Mouse (Mus musculus): ENCODE data around the gene Sema6d.

Gene Sema6d

DNA sequence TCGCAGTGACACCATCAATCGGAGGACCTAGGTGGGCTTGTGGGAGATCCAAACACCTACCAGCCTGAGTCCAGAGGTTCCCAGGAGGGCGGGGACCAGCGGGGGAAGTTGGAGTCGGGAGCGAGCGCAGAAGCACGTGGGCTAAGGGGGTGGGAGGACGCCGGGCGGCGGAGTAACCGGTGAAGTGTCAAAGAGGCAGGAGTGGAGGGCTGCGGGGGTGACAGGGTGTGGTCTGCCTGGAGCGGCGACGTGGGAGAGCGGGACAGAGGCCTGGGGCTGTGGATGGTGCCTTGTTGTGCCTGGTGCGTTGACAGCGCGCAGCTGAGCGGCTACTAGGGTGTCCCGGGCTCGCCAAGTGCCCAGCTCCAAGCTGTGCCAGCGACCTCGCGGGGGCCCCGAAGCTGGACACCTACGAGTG lies at the start of gene Sema6d:
Sema6d (plus strand) TSS at position 157 of the 418 bp plus-strand sequence.
- peak; percentile 10 to 41 for DNase-seq (ENCODE audit: low spot score in 2 of 2)

DNA sequence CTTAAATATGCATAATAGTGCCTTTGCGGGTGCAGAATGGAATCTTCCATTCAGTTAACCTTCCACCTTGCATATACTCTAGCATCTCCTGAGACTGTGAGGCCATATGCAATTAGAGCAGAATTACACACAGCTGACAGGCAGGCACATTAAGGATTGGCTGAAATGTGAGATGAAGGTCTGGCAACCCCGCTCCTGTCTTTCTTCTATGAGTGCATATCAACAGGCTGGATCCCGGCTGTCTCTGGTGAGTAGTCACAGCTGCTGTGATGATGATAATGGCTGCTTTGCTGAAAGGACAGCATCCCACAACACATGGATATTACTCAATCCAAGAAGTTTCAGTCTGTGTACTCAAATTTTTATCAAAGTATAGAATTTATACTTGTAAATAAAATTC lies 29.9 kb upstream of the Sema6d start:
- DNase-seq (ENCODE audit: low spot score in 2 of 2) = no peak

GRCm38 (mm10) chr2:124068380-124068779 lies 21.4 kb upstream of the Sema6d start:
- no peak for DNase-seq (ENCODE audit: low spot score in 2 of 2)

DNA sequence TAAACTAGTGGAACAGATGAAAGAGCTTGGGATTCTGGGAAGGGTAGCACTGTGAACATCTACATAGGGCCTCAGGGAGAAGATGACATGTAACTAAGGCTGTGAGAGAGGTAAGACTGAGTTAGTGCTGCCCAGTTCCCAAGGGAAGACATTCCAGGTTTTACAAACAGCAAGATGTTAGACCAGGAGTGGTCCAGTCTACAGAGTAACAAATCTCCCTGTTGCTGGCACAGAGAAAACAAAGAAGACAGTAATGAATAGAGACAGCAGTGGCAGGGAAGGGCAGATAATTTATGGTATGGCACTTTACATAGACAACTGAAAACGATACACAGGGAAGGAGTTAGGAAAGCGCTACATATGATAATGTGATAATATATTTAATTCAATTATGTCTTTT lies 19.1 kb upstream of the Sema6d start:
- DNase-seq (ENCODE audit: low spot score in 2 of 2) = no peak

- no peak for DNase-seq (ENCODE audit: low spot score in 2 of 2)
Measured at GRCm38 (mm10) chr2:124071380-124071779, 18.4 kb upstream of the Sema6d start.

GRCm38 (mm10) chr2:124090231-124091141 lies 717 bp downstream of the Sema6d start:
- DNase-seq (ENCODE audit: low spot score in 2 of 2) = peak; percentile 24 to 47

GRCm38 (mm10) chr2:124099697-124100096 lies 9.9 kb downstream of the Sema6d start:
- no peak for DNase-seq (ENCODE audit: low spot score in 2 of 2)

- DNase-seq (ENCODE audit: low spot score in 2 of 2) = peak; percentile 38 to 69
Measured at GRCm38 (mm10) chr2:124100486-124101200, 10.9 kb downstream of the Sema6d start.

DNA sequence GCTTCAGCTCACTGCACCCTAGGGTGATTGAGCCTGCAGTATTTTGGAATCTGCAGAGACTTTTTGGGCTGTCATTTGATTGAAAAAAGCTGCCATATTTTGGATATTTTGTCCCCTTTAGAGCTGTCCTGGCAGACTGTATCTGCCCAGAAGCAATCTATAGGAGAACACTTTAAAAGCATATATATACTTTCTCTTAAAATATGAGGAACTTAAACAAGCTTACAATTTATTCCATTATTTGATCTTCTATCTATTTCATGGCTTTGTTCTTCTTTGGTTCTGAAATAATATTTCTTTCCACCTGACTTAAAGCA lies 11.4 kb downstream of the Sema6d start:
- no peak for DNase-seq (ENCODE audit: low spot score in 2 of 2)

DNA sequence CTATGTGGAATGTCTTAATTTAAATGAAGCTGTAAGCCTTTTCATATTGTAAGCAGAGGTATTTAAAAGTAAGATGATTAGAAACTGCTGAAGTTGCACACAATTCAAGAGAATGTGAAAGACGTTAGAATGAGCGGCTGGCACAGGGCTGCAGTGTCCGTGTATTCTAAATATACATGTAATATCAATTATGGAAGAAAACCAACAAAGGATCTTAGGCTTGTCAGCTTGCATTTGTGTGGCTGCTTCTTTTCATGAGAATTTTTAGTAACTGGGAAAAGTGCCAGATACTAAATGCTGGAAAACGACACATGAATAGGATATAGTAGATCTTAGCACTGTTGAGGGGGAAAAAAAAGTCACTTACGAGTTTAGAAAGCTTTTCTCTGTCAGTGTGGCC lies 11.8 kb downstream of the Sema6d start:
- no peak for DNase-seq (ENCODE audit: low spot score in 2 of 2)

GRCm38 (mm10) chr2:124103277-124103676 lies 13.5 kb downstream of the Sema6d start:
- no peak for DNase-seq (ENCODE audit: low spot score in 2 of 2)

DNA sequence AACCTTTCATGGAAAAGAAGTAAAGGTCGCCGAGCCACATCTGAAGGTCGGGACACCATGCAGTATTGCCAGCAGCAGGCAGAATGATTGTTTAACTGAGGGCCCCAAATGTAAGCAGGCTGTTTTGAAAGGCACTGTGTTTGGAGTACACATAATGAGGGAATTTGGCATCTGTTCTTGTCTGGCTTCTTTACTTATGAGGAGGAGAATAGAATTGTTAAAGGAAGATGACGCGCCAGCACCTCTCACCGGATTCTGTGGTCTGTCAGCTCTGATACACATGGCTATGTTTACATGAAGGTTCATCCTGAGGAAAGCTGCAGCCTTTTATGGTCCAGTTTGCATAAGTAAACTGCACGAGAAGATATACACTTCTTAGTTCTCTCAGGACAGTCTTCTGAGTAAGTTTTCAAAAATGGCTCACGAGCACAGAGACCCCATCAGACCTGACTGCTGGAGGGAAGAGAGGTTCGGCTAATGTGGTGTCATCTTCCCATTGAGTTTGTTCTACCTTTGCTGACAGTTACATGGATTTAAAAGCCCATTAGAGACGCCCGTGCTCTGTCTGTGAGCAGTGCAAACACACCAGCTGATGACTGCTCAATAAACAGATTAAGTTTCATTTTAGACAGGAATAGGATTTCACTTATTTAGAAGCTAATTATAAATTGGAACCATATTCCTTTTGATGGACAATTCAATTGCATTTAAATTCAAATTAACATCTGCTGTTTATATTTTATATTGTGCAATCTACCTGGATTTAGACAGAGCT lies 28.9 kb downstream of the Sema6d start:
- DNase-seq (ENCODE audit: low spot score in 2 of 2) = no peak

GRCm38 (mm10) chr2:124120355-124120754 lies 30.6 kb downstream of the Sema6d start:
- no peak for DNase-seq (ENCODE audit: low spot score in 2 of 2)

GRCm38 (mm10) chr2:124121539-124121938 lies 31.8 kb downstream of the Sema6d start:
- no peak for DNase-seq (ENCODE audit: low spot score in 2 of 2)

DNA sequence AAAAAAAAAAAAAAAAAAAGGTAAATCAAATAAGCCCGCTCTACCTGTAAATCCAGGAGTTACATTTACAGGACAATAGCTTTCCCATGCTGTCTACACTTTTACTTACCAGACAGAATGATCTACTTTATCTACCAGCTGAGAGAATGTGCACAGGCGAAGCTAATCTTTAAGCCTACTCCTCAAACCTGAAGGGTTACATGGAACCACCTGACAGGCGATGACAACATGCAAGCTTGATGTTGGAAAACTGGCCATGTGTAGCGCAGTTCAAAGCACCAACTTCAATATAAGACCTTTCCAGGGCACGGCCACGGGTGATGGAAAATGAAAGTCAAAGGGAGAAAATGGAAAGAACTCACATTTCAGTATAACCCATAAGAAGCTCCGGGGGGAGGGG lies 35.7 kb downstream of the Sema6d start:
- no peak for DNase-seq (ENCODE audit: low spot score in 2 of 2)

GRCm38 (mm10) chr2:124126853-124127252 lies 37.1 kb downstream of the Sema6d start:
- no peak for DNase-seq (ENCODE audit: low spot score in 2 of 2)

- no peak for DNase-seq (ENCODE audit: low spot score in 2 of 2)
Measured at GRCm38 (mm10) chr2:124130876-124131275, 41.1 kb downstream of the Sema6d start.

GRCm38 (mm10) chr2:124141510-124142044 lies 51.8 kb downstream of the Sema6d start:
- DNase-seq (ENCODE audit: low spot score in 2 of 2) = no peak

DNA sequence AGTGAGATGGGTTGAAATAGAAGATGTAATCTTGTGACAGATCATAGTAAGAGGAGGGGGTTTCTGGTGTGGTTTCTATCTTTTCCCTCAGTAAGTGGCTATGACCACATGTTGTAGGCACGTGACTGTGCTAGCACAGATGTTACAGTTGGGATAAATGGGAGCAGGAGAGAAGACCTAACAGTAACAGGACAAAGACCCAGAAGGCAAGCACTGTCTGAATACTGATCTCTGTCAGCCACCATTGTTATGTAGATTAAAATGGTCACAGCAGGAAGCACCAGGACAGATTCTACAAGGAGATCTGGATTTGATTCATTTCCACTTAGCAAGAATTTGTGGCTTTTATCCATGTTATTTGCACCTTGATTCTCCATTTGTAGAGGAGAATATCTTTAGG lies 55.8 kb downstream of the Sema6d start:
- DNase-seq (ENCODE audit: low spot score in 2 of 2) = no peak

DNA sequence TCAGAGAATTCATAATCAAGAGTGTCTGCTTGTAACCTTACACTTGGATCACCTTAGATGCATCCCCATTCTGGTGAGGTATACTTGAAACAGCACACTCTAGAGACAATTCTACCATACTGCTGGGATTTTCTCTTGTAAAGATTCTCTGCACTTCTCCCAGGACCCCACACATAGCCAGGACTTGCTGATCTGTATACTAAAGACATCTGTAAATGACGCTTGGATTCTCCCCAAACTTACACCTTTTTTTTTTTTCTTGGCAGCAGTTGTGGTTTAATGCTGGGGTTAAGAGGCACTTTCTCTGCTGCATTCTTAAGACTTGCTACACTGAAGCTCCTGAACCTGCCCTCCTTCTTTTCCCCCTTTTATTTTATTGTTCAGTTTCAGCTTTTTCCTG lies 68.4 kb downstream of the Sema6d start:
- DNase-seq (ENCODE audit: low spot score in 2 of 2) = no peak

DNA sequence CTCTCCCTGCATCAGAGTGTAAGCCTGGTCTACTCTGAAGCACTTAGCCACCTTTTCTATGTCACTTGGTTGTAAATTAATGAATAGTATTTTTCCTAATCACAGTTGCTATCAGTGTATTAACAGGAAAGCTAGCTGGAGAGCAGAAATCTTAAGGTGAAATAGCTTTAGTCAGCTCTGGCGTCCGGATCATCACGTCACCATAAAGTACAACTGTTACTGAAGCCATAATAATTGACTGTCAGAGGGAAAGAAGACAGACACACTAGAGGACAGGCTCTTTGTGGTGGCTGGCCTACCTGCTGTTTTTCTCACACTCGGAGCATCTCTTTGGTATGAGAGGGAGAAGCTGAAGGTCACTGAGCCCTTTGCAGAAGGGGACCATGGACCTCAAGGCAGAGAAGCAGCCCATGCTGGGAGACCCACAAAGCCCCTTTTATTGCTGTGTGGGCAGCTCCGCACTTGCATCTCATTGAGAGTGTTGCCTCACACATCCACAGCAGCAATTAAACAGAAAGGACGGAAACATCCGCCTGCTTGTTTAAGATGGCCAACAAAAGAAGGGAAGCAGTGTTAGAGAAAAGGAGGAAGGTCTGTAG lies 72.3 kb downstream of the Sema6d start:
- no peak for DNase-seq (ENCODE audit: low spot score in 2 of 2)

DNA sequence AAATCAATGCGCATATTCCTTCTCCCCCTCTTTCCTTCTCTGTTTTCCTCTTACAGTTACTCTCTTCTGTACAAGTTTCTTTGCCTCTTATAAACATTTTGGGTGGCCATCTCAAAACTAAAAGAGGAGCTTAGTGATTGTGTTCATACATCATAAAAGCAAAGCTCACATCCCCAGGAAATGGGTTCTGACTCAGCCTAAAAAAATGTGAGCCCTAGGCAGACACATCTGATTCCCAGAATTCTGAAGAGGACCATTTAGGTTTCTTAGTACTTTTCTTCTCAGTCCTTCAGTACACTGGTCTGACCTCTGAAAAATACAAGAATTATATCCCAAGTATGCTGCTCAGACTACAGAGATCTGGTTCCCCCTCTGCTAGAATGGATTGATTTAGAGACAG lies 78.6 kb downstream of the Sema6d start:
- no peak for DNase-seq (ENCODE audit: low spot score in 2 of 2)

Measured in frontal cortex, postnatal 14 days (tissue).